Mouse (Mus musculus): ENCODE data around the gene Slc22a8. TPM values are rescaled to one million over a fixed set of nuclear protein-coding genes. Genes with fewer than 3 reads are reported as not detected.

Gene Slc22a8
- total RNA-seq (2012; rRNA removed) (not detected in 2 replicates), total RNA-seq (2014; rRNA removed) (not detected in 2 replicates), polyA plus RNA-seq (2012; ENCODE audit: insufficient read length, low read depth) (not detected in 2 replicates)

DNA sequence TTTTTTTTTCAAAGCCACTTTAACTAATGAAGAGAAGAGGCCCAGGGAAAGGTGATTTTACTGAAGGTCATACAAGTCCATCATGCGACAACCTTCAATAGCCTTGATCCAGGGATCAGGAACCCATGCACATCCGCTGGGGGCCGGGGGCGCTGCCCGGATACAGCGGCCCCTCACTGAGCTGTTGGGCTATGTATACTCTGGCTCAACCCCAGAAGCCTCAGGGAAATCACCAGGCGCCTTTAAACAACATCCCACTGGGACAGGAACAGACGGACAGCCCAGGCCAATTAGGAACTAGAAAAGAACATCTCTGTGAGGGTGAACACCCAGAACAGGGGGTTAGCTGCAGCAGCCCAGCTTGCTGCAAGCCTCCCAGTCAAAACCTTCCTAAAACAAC lies at the start of gene Slc22a8:
TSS of gene Slc22a8 (plus strand) at position 301 of the 400 bp plus-strand sequence.
- Histone ChIP-seq H3K36me3 (replicated peaks in 1 of 2; ENCODE audit: control insufficient read depth in 1 of 2, insufficient read depth in 1 of 2, low read length in 1 of 2) (no peaks in the 10 kb centered on the region), H3K9ac (ENCODE audit: insufficient read depth, low read depth) (no peak within 1 kb of the TSS), H3K4me3 (replicated peaks in 1 of 3; ENCODE audit: low read depth in 2 of 3, low read length in 2 of 3, poor library complexity in 1 of 3) (no peak within 1 kb of the TSS), H3K9me3 (replicated peaks; ENCODE audit: low read length) (no peaks in the 10 kb centered on the region), H3K4me2 (ENCODE audit: insufficient read depth, low read depth, poor library complexity, severe bottlenecking) (no peak within 1 kb of the TSS), H3K79me2 (replicated peaks; ENCODE audit: control insufficient read depth, extremely low read depth, insufficient read depth, poor library complexity, severe bottlenecking) (no peaks in the 10 kb centered on the region), H3K27me3 (replicated peaks) (no peaks in the 10 kb centered on the region), H3K4me1 (ENCODE audit: control insufficient read depth in 1 of 2, insufficient read depth in 2 of 2) (peaks cover 0 to 19% of the 10 kb centered on the region in 2 experiments; a peak in 2 of 4 replicates), H3K27ac (ENCODE audit: insufficient read depth, low read depth) (no peak within 1 kb of the TSS)
- dilution Hi-C loops (cut with MboI; ENCODE audit: extremely low pct_ligation_motif_present, extremely low pct_unique_long_range_greater_than_20kb, low sequenced_read_pairs) (loop anchor here (25.0 kb wide), 1 partner anchor 96 kb away; no protein-coding TSS in a partner anchor), in situ Hi-C loops (cut with MboI; ENCODE audit: low pct_ligation_motif_present, low pct_unique_long_range_greater_than_20kb, low sequenced_read_pairs) (loop anchor here (10.0 kb wide), 1 partner anchor 84 kb away; no protein-coding TSS in a partner anchor)
- no peak for DNase-seq (ENCODE audit: extremely low read depth)
- TF ChIP-seq USF2 (conservative IDR thresholded peaks at IDR 0.05; ENCODE audit: low read depth, low read length): no peak
- TF ChIP-seq MAZ (IDR thresholded peaks at IDR 0.05; ENCODE audit: low read depth, low read length): no peak
- no peak for TF ChIP-seq MEF2A (IDR thresholded peaks at IDR 0.05; ENCODE audit: borderline replicate concordance, low read depth, low read length)
- TF ChIP-seq MAFK (IDR thresholded peaks at IDR 0.05; ENCODE audit: insufficient replicate concordance, low read length): no peak
- TF ChIP-seq ZC3H11A (IDR thresholded peaks at IDR 0.05; ENCODE audit: low read depth, low read length): no peak
- TF ChIP-seq JUND (conservative IDR thresholded peaks at IDR 0.05; ENCODE audit: low read depth, low read length): no peak
- TF ChIP-seq ZMIZ1 (IDR thresholded peaks at IDR 0.05; ENCODE audit: low read depth, low read length): no peak
- no peak for TF ChIP-seq USF1 (IDR thresholded peaks at IDR 0.05; ENCODE audit: low read depth, low read length)
- TF ChIP-seq RAD21 (IDR thresholded peaks at IDR 0.05; ENCODE audit: low read depth, low read length): no peak
- TF ChIP-seq TCF12 (IDR thresholded peaks at IDR 0.05; ENCODE audit: low read depth, low read length): no peak
- no peak for TF ChIP-seq SMC3 (IDR thresholded peaks at IDR 0.05; ENCODE audit: low read depth, low read length)
- TF ChIP-seq NELFE (IDR thresholded peaks at IDR 0.05; ENCODE audit: low read depth, low read length): no peak
- TF ChIP-seq ELF1 (IDR thresholded peaks at IDR 0.05; ENCODE audit: low read depth, low read length): no peak
- no peak for TF ChIP-seq CTCF (conservative IDR thresholded peaks at IDR 0.05 in 1 of 2, IDR thresholded peaks at IDR 0.05 in 1 of 2; ENCODE audit: low read depth in 2 of 2, low read length in 2 of 2)
- TF ChIP-seq HCFC1 (IDR thresholded peaks at IDR 0.05; ENCODE audit: low read depth, low read length): no peak

DNA sequence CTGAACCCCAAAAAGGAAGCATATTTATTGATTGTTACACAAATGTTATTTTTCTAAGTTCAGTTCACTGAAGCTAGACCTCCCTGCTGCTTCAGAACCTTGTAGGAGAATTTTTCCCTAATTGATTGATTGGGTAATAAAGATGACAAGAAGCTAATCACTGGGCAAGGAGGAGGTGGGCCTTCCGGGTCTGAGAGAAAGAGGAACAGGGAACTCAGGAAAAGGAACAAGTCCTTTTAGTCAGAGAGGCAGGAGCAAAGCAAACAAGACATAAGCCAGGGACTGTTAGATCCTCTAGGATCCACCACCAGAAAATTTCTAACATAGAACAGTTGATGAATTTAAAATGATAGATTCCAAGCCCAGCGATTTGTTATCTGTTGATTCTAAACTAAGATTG lies 32.2 kb upstream of the Slc22a8 start:
- H3K4me1 ChIP-seq (ENCODE audit: control insufficient read depth in 1 of 2, insufficient read depth in 2 of 2): no peaks in the 10 kb centered on the region
- H3K36me3 ChIP-seq (replicated peaks in 1 of 2; ENCODE audit: control insufficient read depth in 1 of 2, insufficient read depth in 1 of 2, low read length in 1 of 2): no peaks in the 10 kb centered on the region
- no peak overlapping the region for H3K27ac ChIP-seq (ENCODE audit: insufficient read depth, low read depth)
- H3K27me3 ChIP-seq (replicated peaks): no peaks in the 10 kb centered on the region
- no peak overlapping the region for H3K4me3 ChIP-seq (replicated peaks in 1 of 3; ENCODE audit: low read depth in 2 of 3, low read length in 2 of 3, poor library complexity in 1 of 3)
- no peak for TF ChIP-seq CHD1 (IDR thresholded peaks at IDR 0.05; ENCODE audit: low read depth, low read length)
- no peak for TF ChIP-seq HCFC1 (IDR thresholded peaks at IDR 0.05; ENCODE audit: low read depth, low read length)
- no peak for TF ChIP-seq ZMIZ1 (IDR thresholded peaks at IDR 0.05; ENCODE audit: low read depth, low read length)
- TF ChIP-seq NRF1 (IDR thresholded peaks at IDR 0.05; ENCODE audit: low read depth, low read length): no peak
- no peak for TF ChIP-seq MAZ (IDR thresholded peaks at IDR 0.05; ENCODE audit: low read depth, low read length)
- TF ChIP-seq IRF4 (IDR thresholded peaks at IDR 0.05; ENCODE audit: low read depth, low read length): no peak
- no peak for TF ChIP-seq ELF1 (IDR thresholded peaks at IDR 0.05; ENCODE audit: low read depth, low read length)
- TF ChIP-seq MAFK (IDR thresholded peaks at IDR 0.05; ENCODE audit: insufficient replicate concordance, low read length): no peak
- no peak for TF ChIP-seq TBP (conservative IDR thresholded peaks at IDR 0.05; ENCODE audit: low read depth, low read length)
- TF ChIP-seq USF1 (IDR thresholded peaks at IDR 0.05; ENCODE audit: low read depth, low read length): no peak
- TF ChIP-seq PAX5 (IDR thresholded peaks at IDR 0.05; ENCODE audit: low read length): no peak
- TF ChIP-seq MYC (IDR thresholded peaks at IDR 0.05; ENCODE audit: low read depth, low read length): no peak
- TF ChIP-seq ETS1 (conservative IDR thresholded peaks at IDR 0.05; ENCODE audit: low read depth, low read length): no peak
- TF ChIP-seq POLR2A (IDR thresholded peaks at IDR 0.05; ENCODE audit: low read depth, low read length): no peak
- TF ChIP-seq POLR2AphosphoS2 (IDR thresholded peaks at IDR 0.05; ENCODE audit: low read depth, low read length): no peak
- TF ChIP-seq SMC3 (IDR thresholded peaks at IDR 0.05; ENCODE audit: low read depth, low read length): no peak
- TF ChIP-seq JUND (conservative IDR thresholded peaks at IDR 0.05; ENCODE audit: low read depth, low read length): no peak
- TF ChIP-seq CHD2 (IDR thresholded peaks at IDR 0.05; ENCODE audit: low read length): no peak
- no peak for TF ChIP-seq MAX (IDR thresholded peaks at IDR 0.05; ENCODE audit: low read length)
- TF ChIP-seq KAT2A (IDR thresholded peaks at IDR 0.05; ENCODE audit: insufficient replicate concordance, low read length): no peak
- no peak overlapping the region for H3K9ac ChIP-seq (ENCODE audit: insufficient read depth, low read depth)
- in situ Hi-C loops (cut with MboI; ENCODE audit: low pct_ligation_motif_present, low pct_unique_long_range_greater_than_20kb, low sequenced_read_pairs) (no loop called here), dilution Hi-C loops (cut with MboI; ENCODE audit: extremely low pct_ligation_motif_present, extremely low pct_unique_long_range_greater_than_20kb, low sequenced_read_pairs) (no loop called here)
- no peaks in the 10 kb centered on the region for H3K79me2 ChIP-seq (replicated peaks; ENCODE audit: control insufficient read depth, extremely low read depth, insufficient read depth, poor library complexity, severe bottlenecking)
- no peaks in the 10 kb centered on the region for H3K9me3 ChIP-seq (replicated peaks; ENCODE audit: low read length)
- no peak for DNase-seq (ENCODE audit: extremely low read depth)
- no peak overlapping the region for H3K4me2 ChIP-seq (ENCODE audit: insufficient read depth, low read depth, poor library complexity, severe bottlenecking)

Measured in CH12.LX (cell line).